Mouse (Mus musculus) megakaryocyte, embryonic 14.5 days (primary cell): Measurements from ENCODE around the gene A630023A22Rik. TPM values are rescaled to one million over a fixed set of nuclear protein-coding genes. Genes with fewer than 3 reads are reported as not detected.

Experiments
- H3K27me3 ChIP-seq: replicated peaks from 2 replicates; pipeline ENCODE3; 2012; ENCODE audit warnings: inconsistent platforms
- H3K36me3 ChIP-seq: replicated peaks from 2 replicates; pipeline ENCODE3; 2012; ENCODE audit warnings: low read length, inconsistent platforms, mixed read lengths
- H3K4me1 ChIP-seq: 2 replicates; pipeline ENCODE4 v1.6.1; 2012; ENCODE audit warnings: inconsistent platforms
- H3K4me3 ChIP-seq: replicated peaks from 2 replicates; pipeline ENCODE3; 2012; ENCODE audit warnings: moderate library complexity, mild to moderate bottlenecking, inconsistent platforms
- H3K9me3 ChIP-seq: 2 replicates; pipeline ENCODE4 v1.6.1; 2012; ENCODE audit warnings: inconsistent platforms
- FLI1 ChIP-seq: IDR thresholded peaks from 2 replicates; pipeline ENCODE4 v1.6.1; 2012; ENCODE audit warnings: low read length, inconsistent platforms, mixed read lengths
- GATA1 ChIP-seq: IDR thresholded peaks from 3 replicates; pipeline ENCODE4 v1.6.1; 2012; ENCODE audit warnings: mixed read lengths, low read length, inconsistent platforms, borderline replicate concordance
- polyA plus RNA-seq: library from polyadenylated mRNA; stranded (reverse); fragments of >175 nt; gene quantifications from 2 replicates; pipeline ENCODE4 v1.2.3, GENCODE M21; 2012; ENCODE audit warnings: low replicate concordance; ENCODE audit not compliant: insufficient read depth

Gene A630023A22Rik
- polyA plus RNA-seq, 1 experiment = not detected

DNA sequence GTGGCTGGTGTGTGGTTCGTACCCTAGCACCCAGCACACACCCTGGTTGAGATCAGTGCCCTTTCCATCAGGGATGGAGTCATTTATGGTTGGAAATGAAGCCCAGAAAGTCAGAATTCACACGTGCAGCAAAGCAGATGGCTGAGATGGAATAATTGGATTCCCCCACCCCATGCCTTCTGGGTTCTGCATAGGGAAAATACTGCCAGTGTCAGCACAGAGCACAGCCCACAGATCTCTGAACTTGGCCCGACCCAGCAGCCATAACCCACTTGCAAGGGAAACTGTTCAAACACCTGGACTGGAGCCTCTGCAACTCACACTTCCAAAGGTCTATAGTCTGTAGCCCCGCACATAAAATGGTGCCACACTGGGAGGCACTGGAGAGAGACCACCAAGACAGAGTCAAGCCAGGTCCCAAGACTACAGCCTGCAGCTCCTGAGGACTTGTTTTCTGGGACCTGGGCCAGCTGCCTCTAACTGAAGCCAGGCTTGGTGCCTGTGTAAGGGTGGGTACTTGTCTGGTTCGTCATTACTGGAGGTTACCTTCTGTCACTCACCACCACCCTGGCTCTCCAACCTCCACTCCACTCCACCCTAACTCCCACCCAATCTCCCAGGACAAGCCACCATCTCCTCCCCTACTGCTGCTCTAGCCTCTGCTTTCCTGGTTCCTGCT is 52.3 kb downstream of the A630023A22Rik start:
- Histone ChIP-seq H3K27me3 (no peaks in the 10 kb centered on the region), H3K4me1 (no peaks in the 10 kb centered on the region), H3K36me3 (no peaks in the 10 kb centered on the region), H3K4me3 (no peak overlapping the region), H3K9me3 (peaks cover 8% of the 10 kb centered on the region; the same call in 1 of the 2 replicates)
- no peak for TF ChIP-seq GATA1
- TF ChIP-seq FLI1 = no peak

DNA sequence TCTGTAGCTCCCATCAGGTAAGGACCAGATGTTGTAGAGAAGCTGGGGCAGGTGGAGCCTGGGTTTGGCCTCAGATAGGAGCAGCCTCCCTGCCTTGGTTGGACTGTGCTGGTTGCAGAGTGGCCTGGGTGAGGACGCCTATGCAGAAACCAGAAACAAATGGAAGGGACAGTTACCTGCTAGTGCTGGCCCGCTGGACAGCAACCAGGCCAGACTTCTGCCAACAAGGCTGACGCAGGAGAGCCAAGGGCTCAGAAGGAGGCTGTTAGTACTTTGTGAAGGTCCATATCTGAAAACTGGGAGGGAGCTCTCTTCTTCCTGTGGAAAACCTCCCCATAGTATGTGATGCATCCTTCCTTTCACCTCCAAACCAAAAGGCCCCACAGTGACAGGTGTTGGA is 59.2 kb downstream of the A630023A22Rik start:
- Histone ChIP-seq H3K27me3 (no peaks in the 10 kb centered on the region), H3K4me3 (no peak overlapping the region), H3K4me1 (no peaks in the 10 kb centered on the region), H3K9me3 (no peaks in the 10 kb centered on the region; the same call in 1 of the 2 replicates), H3K36me3 (no peaks in the 10 kb centered on the region)
- TF ChIP-seq GATA1 = no peak
- no peak for TF ChIP-seq FLI1

DNA sequence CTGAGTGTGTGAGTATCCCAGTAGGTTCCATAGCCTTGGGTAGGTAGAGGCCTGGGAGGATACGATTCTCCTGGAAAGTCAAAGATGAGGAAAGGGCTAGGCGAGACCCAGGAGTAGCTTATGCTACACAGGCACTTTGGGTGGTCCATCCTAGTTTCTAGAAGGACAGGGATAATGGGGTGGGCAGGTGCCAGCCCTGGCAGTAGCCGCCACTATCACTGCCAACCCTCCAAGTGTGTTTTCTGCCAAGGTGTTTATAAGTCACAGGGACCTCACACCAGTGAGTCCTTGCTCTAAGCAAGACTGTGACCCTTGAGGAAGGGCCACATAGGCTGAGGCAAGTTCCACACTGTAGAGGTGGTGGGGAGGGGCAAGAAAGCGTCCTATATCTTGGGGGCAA is 61.3 kb downstream of the A630023A22Rik start:
- Histone ChIP-seq H3K4me3 (no peak overlapping the region), H3K4me1 (no peaks in the 10 kb centered on the region), H3K9me3 (no peaks in the 10 kb centered on the region; the same call in 1 of the 2 replicates), H3K36me3 (no peaks in the 10 kb centered on the region), H3K27me3 (no peaks in the 10 kb centered on the region)
- TF ChIP-seq GATA1 (no peak), FLI1 (no peak)

DNA sequence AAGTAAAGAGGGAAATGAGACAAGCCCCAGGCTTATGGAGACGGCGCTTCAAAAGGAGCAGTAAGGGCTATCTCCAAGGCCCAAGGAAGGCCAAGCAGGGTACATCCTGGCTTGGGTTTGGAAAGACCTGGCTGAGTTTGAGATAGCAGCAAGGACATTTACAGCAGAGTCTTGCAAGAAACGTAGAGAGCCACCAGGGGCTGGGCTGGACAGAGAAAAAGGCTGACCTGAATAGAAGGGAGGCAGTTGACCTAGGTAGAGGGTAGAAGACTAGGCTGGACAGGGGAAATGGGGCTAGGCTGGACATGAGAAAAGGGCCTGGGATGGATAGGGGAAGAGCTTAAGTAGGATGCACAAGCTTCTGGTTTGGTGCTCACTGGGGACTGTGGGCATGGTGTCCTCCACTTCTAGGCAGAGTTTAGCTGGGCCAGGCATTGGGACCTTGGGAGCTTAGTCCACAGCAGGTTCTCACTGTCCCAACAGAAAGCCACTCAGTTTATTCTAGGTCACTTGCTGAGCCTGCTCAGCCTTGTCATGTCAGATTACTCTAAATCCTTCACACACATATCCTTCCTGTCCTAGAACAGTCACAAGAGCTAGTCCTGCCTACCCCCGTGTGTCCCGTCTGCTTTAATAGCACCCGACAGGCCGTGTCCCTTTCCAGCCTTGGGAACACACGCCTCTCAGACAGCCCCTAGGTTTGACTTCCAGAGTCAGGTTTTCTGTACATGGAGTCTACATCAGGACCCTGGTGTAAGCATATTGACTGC is 68.5 kb downstream of the A630023A22Rik start:
- Histone ChIP-seq H3K9me3 (peaks cover 4% of the 10 kb centered on the region; the same call in 1 of the 2 replicates), H3K4me1 (no peaks in the 10 kb centered on the region), H3K4me3 (no peak overlapping the region), H3K36me3 (no peaks in the 10 kb centered on the region), H3K27me3 (no peaks in the 10 kb centered on the region)
- no peak for TF ChIP-seq FLI1

DNA sequence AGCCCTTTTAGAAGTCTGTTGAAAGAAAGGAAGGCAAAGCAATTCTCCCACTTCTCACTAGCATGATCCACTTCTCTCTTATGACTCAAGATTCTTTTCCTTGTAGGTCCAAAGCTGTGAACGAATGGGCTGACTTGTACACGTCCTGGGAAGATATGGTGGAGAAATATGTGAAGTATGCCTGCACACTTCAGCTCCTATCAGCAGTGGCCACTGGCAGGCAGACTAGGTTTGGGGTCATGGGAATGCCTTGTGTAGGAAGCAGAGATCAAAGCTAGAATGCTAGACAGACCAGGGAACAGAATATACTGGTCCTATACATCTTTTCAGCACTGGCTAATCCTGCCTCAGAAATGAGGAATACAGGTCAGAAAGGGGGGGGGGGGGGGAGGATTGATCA is 75.8 kb downstream of the A630023A22Rik start:
- H3K4me3 ChIP-seq = no peak overlapping the region
- H3K4me1 ChIP-seq = no peaks in the 10 kb centered on the region
- H3K36me3 ChIP-seq = no peaks in the 10 kb centered on the region
- no peaks in the 10 kb centered on the region for H3K27me3 ChIP-seq
- peaks cover 23% of the 10 kb centered on the region for H3K9me3 ChIP-seq
- TF ChIP-seq GATA1 = no peak
- TF ChIP-seq FLI1 = no peak

DNA sequence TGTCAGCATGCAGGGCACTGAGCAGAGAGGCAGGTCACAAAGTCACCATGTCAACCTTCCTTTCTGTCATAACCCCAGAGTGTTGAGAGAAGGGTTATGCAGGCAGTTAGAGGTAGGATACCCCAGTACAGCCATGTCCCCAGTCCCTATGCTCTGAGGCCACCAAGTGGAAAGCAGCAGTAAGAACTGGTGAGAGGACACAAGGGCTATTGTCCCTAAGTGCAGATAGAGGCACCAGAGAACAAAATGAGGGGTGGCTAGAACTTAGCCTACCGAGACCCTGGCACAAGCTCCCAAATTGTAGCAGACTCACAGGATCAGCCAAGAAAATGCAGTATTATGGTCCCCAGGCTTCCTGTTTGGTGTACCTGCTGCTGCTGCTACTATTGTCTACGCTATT is 85.6 kb downstream of the A630023A22Rik start:
- H3K9me3 ChIP-seq = peaks cover 20% of the 10 kb centered on the region
- H3K4me3 ChIP-seq = peak overlapping the region; percentile 18
- TF ChIP-seq GATA1 (no peak), FLI1 (no peak)
- no peaks in the 10 kb centered on the region for H3K36me3 ChIP-seq
- H3K27me3 ChIP-seq = no peaks in the 10 kb centered on the region
- H3K4me1 ChIP-seq = no peaks in the 10 kb centered on the region

DNA sequence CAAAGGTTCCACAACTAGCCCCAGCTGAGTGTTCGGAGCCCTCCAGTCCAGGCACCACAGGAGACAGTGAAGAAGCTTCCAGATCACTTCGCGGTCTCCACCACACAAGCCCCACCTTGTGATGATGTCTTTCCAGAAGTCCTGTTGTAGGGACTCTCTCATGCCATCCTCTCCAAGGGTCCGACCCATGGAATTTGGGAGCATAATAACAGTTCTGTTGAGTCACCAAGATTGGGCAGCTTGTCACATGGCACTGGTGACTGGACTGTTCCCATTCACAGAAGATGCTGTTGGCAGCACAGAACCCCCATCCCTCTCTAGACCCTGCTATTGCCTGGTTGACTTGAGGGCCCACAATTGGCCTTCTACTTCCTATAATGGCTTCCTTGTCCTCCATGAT is 86.2 kb downstream of the A630023A22Rik start, which contains the start of gene Gm5460:
TSS of gene Gm5460 (plus strand) at position 378 of the 400 bp plus-strand sequence.
- Histone ChIP-seq H3K4me1 (no peaks in the 10 kb centered on the region), H3K4me3 (peak within 1 kb of the TSS; percentile 18)
- TF ChIP-seq GATA1 = no peak
- no peak for TF ChIP-seq FLI1

DNA sequence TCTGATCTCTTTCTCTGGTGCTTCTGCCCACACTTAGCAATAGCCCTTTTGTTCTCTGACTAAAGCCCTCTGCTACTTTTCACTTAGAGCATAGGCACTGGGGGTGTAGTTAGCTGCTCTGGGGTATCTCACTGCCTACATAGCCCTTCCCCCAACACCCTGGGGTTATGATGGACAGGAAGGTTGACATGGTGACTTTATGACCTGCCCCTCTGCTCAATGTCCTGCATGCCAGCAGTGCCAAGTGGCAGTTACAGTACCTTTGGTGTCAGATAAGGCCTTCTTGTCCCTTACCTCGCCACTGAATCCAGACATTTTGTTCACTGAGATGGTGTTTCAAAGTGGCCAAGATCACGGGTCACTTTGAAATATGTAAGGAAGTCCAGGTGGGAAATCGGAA is 87.5 kb downstream of the A630023A22Rik start, which contains the start of gene Gm30083:
TSS of gene Gm30083 (minus strand) at position 120 of the 400 bp plus-strand sequence.
- no peak within 1 kb of the TSS for H3K4me3 ChIP-seq
- H3K36me3 ChIP-seq = no peaks in the 10 kb centered on the region
- no peaks in the 10 kb centered on the region for H3K4me1 ChIP-seq
- peaks cover 13% of the 10 kb centered on the region for H3K9me3 ChIP-seq
- no peaks in the 10 kb centered on the region for H3K27me3 ChIP-seq
- TF ChIP-seq GATA1 = no peak
- TF ChIP-seq FLI1 = no peak

More for the DNA sequence above, 86.2 kb downstream of the A630023A22Rik start, which contains the start of gene Gm5460:
- Histone ChIP-seq H3K9me3 (peaks cover 17% of the 10 kb centered on the region), H3K36me3 (no peaks in the 10 kb centered on the region), H3K27me3 (no peaks in the 10 kb centered on the region)

DNA sequence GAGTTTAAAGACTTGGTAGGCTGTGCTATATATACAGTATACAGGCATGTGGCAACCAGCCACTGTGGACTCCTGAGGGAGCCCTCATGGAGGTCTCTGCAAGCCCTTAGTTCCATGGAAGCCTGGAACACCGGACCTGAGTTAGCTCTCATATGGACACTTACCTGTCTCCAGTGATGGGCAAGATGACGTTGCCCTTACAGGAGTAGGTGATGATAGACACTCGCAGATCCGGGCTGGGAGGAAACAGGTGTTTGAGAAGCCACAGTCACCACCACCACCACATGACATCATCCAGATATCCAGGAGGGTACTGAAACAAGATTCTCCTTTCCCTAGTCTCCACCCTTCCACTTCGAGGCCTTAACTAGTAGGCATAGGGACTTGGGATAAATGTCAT is 100.2 kb downstream of the A630023A22Rik start:
- Histone ChIP-seq H3K9me3 (peaks cover 9% of the 10 kb centered on the region; the same call in 1 of the 2 replicates), H3K27me3 (no peaks in the 10 kb centered on the region), H3K4me1 (no peaks in the 10 kb centered on the region), H3K4me3 (no peak overlapping the region), H3K36me3 (no peaks in the 10 kb centered on the region)
- no peak for TF ChIP-seq FLI1
- no peak for TF ChIP-seq GATA1

DNA sequence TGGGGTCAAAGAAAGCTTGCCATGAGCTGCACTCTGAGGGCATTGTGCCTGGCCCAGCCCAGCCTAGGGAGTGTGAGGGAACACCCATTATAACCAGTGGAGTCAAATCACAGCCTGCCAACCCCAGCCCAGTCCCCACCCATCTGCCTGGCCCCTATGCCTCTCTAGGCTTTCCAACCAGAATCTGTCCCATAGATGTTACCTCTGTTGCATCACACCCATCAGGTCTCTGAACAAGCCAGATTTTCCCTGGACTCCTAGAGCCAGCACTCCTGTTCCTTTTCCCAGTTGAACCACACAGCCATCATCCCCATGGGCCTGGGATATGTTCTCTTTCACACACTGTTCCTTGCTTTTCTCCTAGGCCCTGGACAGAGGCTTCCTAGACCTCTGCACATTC is 101.1 kb downstream of the A630023A22Rik start:
- Histone ChIP-seq H3K9me3 (peaks cover 9% of the 10 kb centered on the region; the same call in 1 of the 2 replicates), H3K27me3 (no peaks in the 10 kb centered on the region), H3K36me3 (no peaks in the 10 kb centered on the region), H3K4me1 (no peaks in the 10 kb centered on the region), H3K4me3 (no peak overlapping the region)
- TF ChIP-seq GATA1 (no peak), FLI1 (no peak)

Other genes starting within 250 kb of the A630023A22Rik start
- gene Gdf10, start 179.2 kb downstream of the A630023A22Rik start, polyA plus RNA-seq = not detected in 2 replicates
- gene Gdf2, start 161.7 kb downstream of the A630023A22Rik start, polyA plus RNA-seq = not detected in 2 replicates
- gene Rbp3, start 148.8 kb downstream of the A630023A22Rik start, polyA plus RNA-seq = not detected in 2 replicates
- gene Zfp488, start 124.0 kb downstream of the A630023A22Rik start, polyA plus RNA-seq = not detected in 2 replicates
- gene Gm30083, start 87.6 kb downstream of the A630023A22Rik start, polyA plus RNA-seq = not detected in 2 replicates
- gene Gm5460, start 86.0 kb downstream of the A630023A22Rik start, polyA plus RNA-seq = not detected in 2 replicates
- not detected in 2 replicates for gene Antxrl, start 50.0 kb downstream of the A630023A22Rik start, polyA plus RNA-seq
- gene Anxa8, start 16.8 kb downstream of the A630023A22Rik start, polyA plus RNA-seq = not detected in 2 replicates
- gene Npy4r, start 49.7 kb upstream of the A630023A22Rik start, polyA plus RNA-seq = not detected in 2 replicates
- gene Gprin2, start 98.9 kb upstream of the A630023A22Rik start, polyA plus RNA-seq = not detected in 2 replicates
- not detected in 2 replicates for gene Syt15, start 116.8 kb upstream of the A630023A22Rik start, polyA plus RNA-seq
- 2.9 TPM in 1 of 2 replicates, not detected in the other for gene Shld2, start 207.7 kb upstream of the A630023A22Rik start, polyA plus RNA-seq
- 26.7 and 46.8 TPM in 2 replicates for gene Glud1, start 208.0 kb upstream of the A630023A22Rik start, polyA plus RNA-seq